Mouse (Mus musculus) liver, adult 2 months (tissue): Measurements from ENCODE around the gene Aox2. TPM values are rescaled to one million over a fixed set of nuclear protein-coding genes. Genes with fewer than 3 reads are reported as not detected.

Source experiments
- DNase-seq: peaks from one replicate; pipeline ENCODE4 v3.0.0-alpha.2; 2011; ENCODE audit warnings: low read depth, low spot score; ENCODE audit errors: extremely low read depth
- H3K27ac ChIP-seq: fragments of 200-500 bp; replicated peaks from 2 replicates; pipeline ENCODE4 v1.5.1; 2012; ENCODE audit warnings: low read depth, mild to moderate bottlenecking, control low read depth, inconsistent platforms, low read length; ENCODE audit not compliant: insufficient read depth
- H3K27me3 ChIP-seq: fragments of 200-500 bp; 2 replicates; pipeline ENCODE4 v1.6.1; 2012; ENCODE audit warnings: mild to moderate bottlenecking, moderate library complexity, low read length, inconsistent platforms; ENCODE audit not compliant: control insufficient read depth, insufficient read depth
- H3K36me3 ChIP-seq: fragments of 200-500 bp; 2 replicates; pipeline ENCODE4 v1.6.1; 2012; ENCODE audit warnings: low read length, inconsistent platforms; ENCODE audit not compliant: control insufficient read depth, insufficient read depth
- H3K4me1 ChIP-seq: fragments of 200-500 bp; 2 replicates; pipeline ENCODE4 v1.6.1; 2011; ENCODE audit warnings: low read length; ENCODE audit not compliant: control insufficient read depth, insufficient read depth
- H3K4me3 ChIP-seq: fragments of 200-500 bp; 2 replicates; pipeline ENCODE4 v1.5.1; 2011; ENCODE audit warnings: low read depth, mild to moderate bottlenecking, control low read depth, low read length, moderate library complexity; ENCODE audit not compliant: insufficient read depth
- H3K79me2 ChIP-seq: fragments of 200-500 bp; 2 replicates; pipeline ENCODE4 v1.6.1; 2012; ENCODE audit warnings: inconsistent platforms, mild to moderate bottlenecking, low read length, moderate library complexity; ENCODE audit not compliant: control insufficient read depth, insufficient read depth
- H3K9ac ChIP-seq: fragments of 200-500 bp; 2 replicates; pipeline ENCODE4 v1.6.1; 2012; ENCODE audit warnings: low read depth, mild to moderate bottlenecking, control low read depth, inconsistent platforms, low read length
- CTCF ChIP-seq: fragments of 200-500 bp; IDR thresholded peaks from 2 replicates; pipeline ENCODE4 v1.5.1; 2011; ENCODE audit warnings: low read depth, low read length, control low read depth
- POLR2A ChIP-seq: fragments of 200-500 bp; IDR thresholded peaks from 2 replicates; pipeline ENCODE4 v1.6.1; 2011; ENCODE audit warnings: low read length, control low read depth; ENCODE audit not compliant: insufficient read depth; ENCODE audit errors: extremely low read depth
- WGBS: fragments of 180-500 bp; shearing (Covaris S2); methylation state at CpG from one replicate; pipeline ENCODE4 v1.1.7; 2018; 5-methylcytosine and 5-hydroxymethylcytosine counted together
- polyA plus RNA-seq: library from polyadenylated mRNA; depleted of rRNA; stranded (reverse); fragments of >200 nt; gene quantifications from 2 replicates; pipeline ENCODE4 v1.2.3, GENCODE M21; 2012
- total RNA-seq: library from RNA; depleted of rRNA; stranded (reverse); fragments of >200 nt; gene quantifications from 2 replicates; pipeline ENCODE4 v1.2.3, GENCODE M21; 2014

Gene Aox2
- total and polyA plus RNA-seq, 2 experiments = under 0.01 TPM; not detected in 1

DNA sequence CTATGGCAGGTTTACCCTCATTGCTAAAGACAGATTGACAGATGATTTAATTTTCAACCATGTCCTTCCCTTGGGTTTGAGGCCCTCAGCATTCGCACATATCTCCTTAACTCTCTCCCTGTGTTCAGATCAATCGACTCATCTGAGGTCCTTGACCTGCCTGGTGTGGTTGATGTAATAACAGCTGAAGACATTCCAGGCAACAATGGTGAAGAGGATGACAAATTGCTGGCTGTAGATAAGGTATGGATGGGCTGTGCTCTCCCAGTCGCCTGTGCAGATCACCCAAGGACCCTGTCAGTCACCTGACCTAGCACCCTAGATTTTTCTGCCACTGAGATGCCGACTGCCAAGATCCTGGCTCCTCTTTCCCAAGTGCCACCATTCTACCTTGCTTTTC is 31.7 kb downstream of the Aox2 start:
- no peaks in the 10 kb centered on the region for H3K79me2 ChIP-seq
- 71% methylated on average over 4 of the region's 4 CpGs for WGBS
- H3K4me1 ChIP-seq = no peaks in the 10 kb centered on the region
- TF ChIP-seq CTCF (no peak), POLR2A (no peak)
- H3K36me3 ChIP-seq = no peaks in the 10 kb centered on the region
- no peak overlapping the region for H3K27ac ChIP-seq
- no peak overlapping the region for H3K4me3 ChIP-seq
- H3K27me3 ChIP-seq = no peaks in the 10 kb centered on the region
- no peak for DNase-seq
- no peak overlapping the region for H3K9ac ChIP-seq

DNA sequence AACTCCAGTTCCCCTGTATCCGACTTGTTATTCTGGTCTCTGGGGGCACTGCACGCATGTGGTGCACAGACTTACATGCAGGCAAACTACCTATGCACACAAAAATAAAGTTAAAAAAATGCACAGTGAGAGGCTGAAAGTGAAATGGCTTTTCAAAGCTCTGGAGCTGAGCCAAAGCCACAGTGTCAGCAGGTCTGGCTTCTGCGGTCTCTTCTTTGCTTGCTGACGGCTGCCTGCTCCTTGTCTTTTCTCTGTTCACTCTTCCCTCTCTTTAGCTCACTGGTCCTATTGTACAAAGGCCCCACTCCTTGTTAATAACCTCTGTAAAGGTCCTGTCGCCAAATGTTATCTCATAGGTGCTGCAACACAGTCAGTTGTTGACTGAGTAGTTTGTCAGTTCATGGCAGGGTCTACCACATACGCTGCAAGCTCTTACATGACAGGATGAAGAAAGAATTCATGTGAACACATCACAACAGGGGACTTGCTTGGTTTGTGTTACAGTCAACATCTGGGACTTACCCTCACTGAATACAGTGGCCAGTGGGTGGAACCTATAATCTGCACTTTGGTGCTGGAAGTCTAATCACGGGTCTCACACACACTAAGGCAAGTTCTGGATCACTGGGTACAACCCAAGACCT is 33.2 kb downstream of the Aox2 start:
- no peak overlapping the region for H3K9ac ChIP-seq
- no peaks in the 10 kb centered on the region for H3K4me1 ChIP-seq
- H3K27me3 ChIP-seq = no peaks in the 10 kb centered on the region
- no peak overlapping the region for H3K27ac ChIP-seq
- 84% methylated on average over 7 of the region's 7 CpGs for WGBS
- no peak for DNase-seq
- no peaks in the 10 kb centered on the region for H3K36me3 ChIP-seq
- H3K4me3 ChIP-seq = no peak overlapping the region
- TF ChIP-seq POLR2A (no peak), CTCF (no peak)
- no peaks in the 10 kb centered on the region for H3K79me2 ChIP-seq

DNA sequence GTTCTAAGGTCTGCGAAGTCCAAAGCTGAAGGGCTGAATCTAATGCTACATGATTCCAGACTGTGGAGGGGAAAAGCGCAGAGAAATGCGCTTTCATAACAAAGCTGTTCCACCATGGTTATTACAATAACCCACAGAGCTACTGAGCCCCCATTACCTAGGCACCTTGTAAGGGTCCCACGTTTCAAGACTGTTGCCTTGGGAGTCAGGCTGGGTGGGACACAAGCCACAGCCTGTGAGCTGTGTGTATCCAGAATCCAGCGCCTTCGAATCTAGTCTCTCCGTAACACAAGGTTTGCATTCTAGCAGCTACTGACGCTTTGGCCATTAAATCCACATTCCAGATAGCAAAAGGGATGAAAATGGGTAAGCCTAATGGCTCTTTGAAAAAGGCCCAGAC is 35.0 kb downstream of the Aox2 start:
- Histone ChIP-seq H3K79me2 (no peaks in the 10 kb centered on the region), H3K4me1 (no peaks in the 10 kb centered on the region), H3K27ac (no peak overlapping the region), H3K36me3 (no peaks in the 10 kb centered on the region), H3K4me3 (no peak overlapping the region), H3K9ac (no peak overlapping the region), H3K27me3 (no peaks in the 10 kb centered on the region)
- TF ChIP-seq CTCF (no peak), POLR2A (no peak)
- no peak for DNase-seq
- WGBS = 93% methylated on average over 8 of the region's 8 CpGs

DNA sequence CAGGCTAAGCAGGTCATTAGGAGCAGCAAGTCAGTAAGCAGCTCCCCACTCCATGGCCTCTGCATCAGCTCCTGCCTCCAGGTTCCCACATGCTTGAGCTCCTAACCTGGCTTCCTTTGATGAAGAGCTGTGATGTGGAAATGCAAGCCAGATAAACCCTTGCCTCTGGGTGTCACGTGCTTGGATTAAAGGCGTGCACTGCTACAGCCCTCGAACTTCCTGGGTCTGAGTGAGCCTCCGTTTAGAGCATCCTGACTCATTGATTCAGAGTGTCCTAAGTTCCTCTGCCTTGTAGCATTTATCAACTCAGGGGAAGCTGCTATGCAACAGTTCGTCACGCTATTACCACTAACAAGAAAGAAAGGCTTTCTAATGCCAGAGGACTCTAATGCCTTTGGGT is 37.4 kb downstream of the Aox2 start:
- no peak overlapping the region for H3K9ac ChIP-seq
- no peaks in the 10 kb centered on the region for H3K79me2 ChIP-seq
- WGBS = 68% methylated on average over 6 of the region's 6 CpGs
- no peak overlapping the region for H3K27ac ChIP-seq
- no peaks in the 10 kb centered on the region for H3K36me3 ChIP-seq
- DNase-seq = no peak
- H3K4me3 ChIP-seq = no peak overlapping the region
- no peak for TF ChIP-seq CTCF
- H3K4me1 ChIP-seq = no peaks in the 10 kb centered on the region
- no peaks in the 10 kb centered on the region for H3K27me3 ChIP-seq

GRCm38 (mm10) chr1:58333222-58333621 is 55.1 kb downstream of the Aox2 start:
- 51% methylated on average over 4 of the region's 4 CpGs for whole genome bisulfite sequencing
- H3K79me2 ChIP-seq = no peaks in the 10 kb centered on the region
- TF ChIP-seq CTCF (no peak), POLR2A (no peak)
- no peak for DNase-seq
- no peak overlapping the region for H3K27ac ChIP-seq
- no peaks in the 10 kb centered on the region for H3K27me3 ChIP-seq
- H3K4me3 ChIP-seq = no peak overlapping the region
- no peak overlapping the region for H3K9ac ChIP-seq
- no peaks in the 10 kb centered on the region for H3K36me3 ChIP-seq
- peaks cover 1% of the 10 kb centered on the region; the same call in 1 of the 2 replicates for H3K4me1 ChIP-seq

DNA sequence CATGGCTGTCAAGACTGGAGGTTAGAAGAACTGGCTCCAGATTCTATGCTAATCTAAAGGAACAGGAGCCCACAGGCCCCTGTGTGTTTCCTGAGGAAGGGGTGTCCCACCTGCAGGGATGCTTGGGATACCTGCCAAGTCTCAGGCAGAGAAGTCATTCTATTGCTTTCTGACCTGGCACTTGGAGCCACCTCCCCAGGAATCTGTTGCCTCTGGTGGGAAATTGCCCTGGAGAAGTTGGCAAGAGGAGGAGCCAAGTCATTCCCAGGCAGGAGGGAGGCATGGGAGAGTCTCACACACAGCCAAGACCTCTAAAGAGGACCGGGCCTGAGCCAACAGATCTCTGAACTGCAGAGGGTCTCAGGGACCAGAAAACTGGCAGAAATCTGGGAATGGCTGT is 61.8 kb downstream of the Aox2 start:
- WGBS = 78% methylated on average over 1 of the region's 1 CpGs
- no peaks in the 10 kb centered on the region for H3K79me2 ChIP-seq
- no peak overlapping the region for H3K9ac ChIP-seq
- no peak overlapping the region for H3K27ac ChIP-seq
- no peak overlapping the region for H3K4me3 ChIP-seq
- no peaks in the 10 kb centered on the region for H3K36me3 ChIP-seq
- peaks cover 1% of the 10 kb centered on the region; the same call in 1 of the 2 replicates for H3K4me1 ChIP-seq
- TF ChIP-seq CTCF (no peak), POLR2A (no peak)
- DNase-seq = no peak
- no peaks in the 10 kb centered on the region for H3K27me3 ChIP-seq
